Mouse (Mus musculus): ENCODE measurements around the gene Alox8. TPM values are rescaled to one million over a fixed set of nuclear protein-coding genes. Genes with fewer than 3 reads are reported as not detected.

The Alox8 gene
- total RNA-seq (2021): 1 to 10 TPM; 7.5 to 8.2 TPM
- long read RNA-seq, experiment 1, partial matches to known transcripts: 8 of 14 reads
- long read RNA-seq, experiment 1, other reads (novel, unspliced or antisense): 4 of 14 reads
- long read RNA-seq, experiment 2, partial matches to known transcripts: 4 of 6 reads
- long read RNA-seq, experiment 2, other reads (novel, unspliced or antisense): 2 of 6 reads

DNA sequence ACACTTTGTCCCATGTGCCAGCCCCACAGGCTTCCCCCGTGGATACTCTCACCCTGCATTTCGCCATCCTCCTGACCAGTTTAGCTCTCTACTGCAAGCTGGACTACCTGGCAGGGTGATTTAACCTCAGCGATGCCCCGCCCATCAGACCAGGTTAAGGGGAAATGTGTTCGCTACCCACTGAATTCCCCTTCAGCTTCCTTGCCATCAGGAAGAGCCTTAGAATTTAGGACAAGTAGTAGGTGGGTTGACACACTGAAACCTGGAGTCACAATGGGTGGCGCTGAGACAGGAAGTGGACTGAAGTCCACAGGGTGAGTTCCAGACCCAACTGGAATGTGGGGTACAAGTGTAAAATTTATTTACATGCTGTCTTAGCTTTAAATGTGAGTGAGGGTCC, at the start of gene Alox8:
Alox8 (minus strand) TSS at position 101 of the 400 bp plus-strand sequence.
- DNase-seq (ENCODE audit: low spot score in 2 of 2): no peak
- TF ChIP-seq CTCF (conservative IDR thresholded peaks at IDR 0.05): no peak
- Histone ChIP-seq H3K27ac (peak within 1 kb of the TSS; percentile 39; the same call in 1 of the 2 replicates), H3K4me3 (peak within 1 kb of the TSS; percentile 50)

DNA sequence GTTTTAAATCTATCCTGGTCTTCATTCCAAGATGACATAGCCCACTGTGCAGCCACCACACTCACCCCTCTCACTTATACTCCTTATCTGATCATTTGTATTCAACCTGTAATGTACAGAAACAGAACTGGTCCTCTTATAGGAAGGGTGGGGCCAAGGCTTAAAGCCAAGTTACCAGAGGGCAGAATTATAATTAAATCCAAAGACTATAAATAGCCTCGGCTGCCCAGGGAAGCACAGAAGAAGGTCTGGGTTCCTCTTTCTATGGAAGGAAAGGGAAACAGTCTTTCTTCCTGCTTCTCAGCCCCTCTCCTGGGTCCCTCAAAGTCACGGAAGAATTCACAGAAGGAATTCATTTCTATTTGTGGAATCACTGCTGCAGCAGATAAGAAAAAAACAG, 48.0 kb upstream of the Alox8 start:
- Histone ChIP-seq H3K4me3 (no peak overlapping the region; the same call in 1 of the 2 replicates), H3K27ac (no peak overlapping the region)
- no peak for DNase-seq (ENCODE audit: low spot score in 2 of 2)
- no peak for TF ChIP-seq CTCF (conservative IDR thresholded peaks at IDR 0.05)

GRCm38 (mm10) chr11:69244911-69245310, 47.3 kb upstream of the Alox8 start:
- peak; percentile 83 for TF ChIP-seq CTCF (conservative IDR thresholded peaks at IDR 0.05)
- Histone ChIP-seq H3K27ac (no peak overlapping the region), H3K4me3 (no peak overlapping the region)
- DNase-seq (ENCODE audit: low spot score in 2 of 2): peak; percentile 40 to 78

DNA sequence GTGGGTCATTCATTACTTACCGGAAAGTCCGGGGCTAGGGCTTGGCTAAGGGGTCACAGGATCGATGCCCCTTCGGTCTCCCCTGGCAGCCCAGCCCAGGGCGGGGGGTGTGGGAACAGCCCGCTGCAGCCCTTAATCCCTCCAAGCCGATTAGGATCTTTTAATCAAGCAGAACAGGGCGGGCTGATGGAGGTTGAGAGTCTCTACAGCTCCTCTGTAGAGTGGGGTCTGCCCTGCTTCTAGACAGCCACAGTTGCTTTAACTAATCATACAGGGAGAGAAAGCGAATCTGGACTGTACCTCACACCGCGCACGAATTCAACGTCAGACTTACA, 39.2 kb upstream of the Alox8 start, which contains the start of gene Gucy2e:
Gucy2e (minus strand) TSS at position 111 of the 335 bp plus-strand sequence.
- peak within 1 kb of the TSS; percentile 90 for H3K27ac ChIP-seq
- no peak for DNase-seq (ENCODE audit: low spot score in 2 of 2)
- TF ChIP-seq CTCF (conservative IDR thresholded peaks at IDR 0.05): no peak

DNA sequence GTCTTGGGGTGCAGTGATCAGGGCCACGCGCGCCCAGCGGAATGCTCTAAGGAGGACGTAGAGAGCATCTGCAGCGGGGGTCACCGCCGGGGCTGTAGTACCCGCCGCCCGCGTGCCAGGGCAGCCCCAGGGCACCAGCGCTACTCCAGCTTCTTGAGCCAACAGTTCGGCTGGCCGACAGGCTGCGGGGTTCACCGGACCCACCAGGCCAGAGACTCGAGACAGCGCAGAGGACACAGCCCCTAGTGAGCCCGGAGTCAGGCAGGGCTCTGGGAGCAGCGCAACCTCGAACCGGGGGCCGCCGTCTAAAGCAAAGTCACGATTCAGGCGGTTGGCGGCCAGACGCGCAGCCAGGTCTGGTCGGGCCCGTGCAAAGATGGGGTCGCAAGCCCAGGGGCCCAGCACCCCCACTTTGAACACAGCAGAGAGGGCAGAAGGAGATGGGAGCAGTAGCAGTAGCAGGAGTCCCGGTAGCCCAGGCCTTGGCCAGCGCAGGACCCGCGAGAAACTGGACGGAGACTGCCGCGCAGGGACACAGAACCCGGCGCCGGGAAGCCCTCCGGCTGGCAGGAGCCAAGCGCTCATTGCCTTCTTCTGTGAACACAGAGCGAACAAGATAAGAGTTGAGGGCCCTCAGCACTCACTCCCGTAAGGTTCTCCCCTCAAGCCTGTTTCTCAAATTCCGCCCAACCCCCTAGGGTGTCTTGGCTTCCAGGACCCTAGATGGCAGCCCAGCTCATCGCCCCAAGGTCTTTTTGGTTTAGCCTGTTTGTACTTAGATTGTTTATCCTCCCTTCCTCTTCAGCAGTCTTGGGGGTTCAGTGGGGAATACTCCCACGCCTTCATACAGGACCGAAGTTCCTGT, 38.6 kb upstream of the Alox8 start:
- no peak for TF ChIP-seq CTCF (conservative IDR thresholded peaks at IDR 0.05)
- Histone ChIP-seq H3K27ac (peak overlapping the region; percentile 90), H3K4me3 (peak overlapping the region; percentile 64)
- DNase-seq (ENCODE audit: low spot score in 2 of 2): no peak

More for the DNA sequence above, 39.2 kb upstream of the Alox8 start, which contains the start of gene Gucy2e:
- H3K4me3 ChIP-seq: peak within 1 kb of the TSS; percentile 64

GRCm38 (mm10) chr11:69235285-69236060, 37.8 kb upstream of the Alox8 start:
- Histone ChIP-seq H3K4me3 (peak overlapping the region; percentile 64), H3K27ac (peak overlapping the region; percentile 90)
- DNase-seq (ENCODE audit: low spot score in 2 of 2): peak; percentile 81 to 84
- peak; percentile 59 for TF ChIP-seq CTCF (conservative IDR thresholded peaks at IDR 0.05)

DNA sequence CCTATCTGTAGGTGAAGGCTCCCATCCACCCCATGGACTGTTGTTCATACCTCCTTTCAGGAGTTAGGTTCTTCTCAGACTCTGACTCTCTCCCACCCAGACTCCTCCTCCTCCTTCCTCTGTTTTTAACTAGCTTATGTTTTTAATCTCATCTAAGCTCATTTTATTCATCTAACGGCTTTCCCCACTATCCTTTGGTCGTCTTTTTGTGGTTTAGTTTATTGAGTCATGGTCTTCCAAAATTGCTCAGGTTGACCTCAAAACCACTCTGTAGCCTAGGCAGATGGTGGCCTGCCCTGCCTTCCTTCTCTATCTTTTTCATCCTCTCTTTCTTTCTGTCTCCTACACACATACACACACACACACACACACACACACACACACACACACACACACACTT, 35.5 kb upstream of the Alox8 start:
- H3K27ac ChIP-seq: no peak overlapping the region
- no peak for TF ChIP-seq CTCF (conservative IDR thresholded peaks at IDR 0.05)
- no peak overlapping the region for H3K4me3 ChIP-seq
- DNase-seq (ENCODE audit: low spot score in 2 of 2): no peak

DNA sequence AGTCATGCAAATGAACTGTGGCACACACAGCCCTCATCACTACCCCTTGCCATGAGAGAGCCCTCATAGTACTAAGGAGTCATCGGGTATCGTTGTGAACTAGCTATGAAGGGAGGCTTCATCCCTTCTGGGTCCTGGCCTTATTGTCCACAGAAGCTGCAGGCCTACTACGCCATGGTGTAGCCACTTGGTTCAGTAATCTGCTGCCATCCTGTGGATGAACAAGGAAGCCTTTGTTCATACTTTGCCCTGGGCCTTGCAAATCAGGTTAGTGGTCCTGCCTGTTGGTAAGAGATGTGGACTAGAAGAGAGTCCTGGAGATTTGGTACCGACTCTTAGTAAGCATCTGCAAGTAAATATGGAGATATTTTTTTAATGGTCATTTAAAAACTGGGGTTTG, 32.8 kb upstream of the Alox8 start:
- H3K27ac ChIP-seq: no peak overlapping the region
- DNase-seq (ENCODE audit: low spot score in 2 of 2): no peak
- no peak overlapping the region for H3K4me3 ChIP-seq
- peak; percentile 69 for TF ChIP-seq CTCF (conservative IDR thresholded peaks at IDR 0.05)

DNA sequence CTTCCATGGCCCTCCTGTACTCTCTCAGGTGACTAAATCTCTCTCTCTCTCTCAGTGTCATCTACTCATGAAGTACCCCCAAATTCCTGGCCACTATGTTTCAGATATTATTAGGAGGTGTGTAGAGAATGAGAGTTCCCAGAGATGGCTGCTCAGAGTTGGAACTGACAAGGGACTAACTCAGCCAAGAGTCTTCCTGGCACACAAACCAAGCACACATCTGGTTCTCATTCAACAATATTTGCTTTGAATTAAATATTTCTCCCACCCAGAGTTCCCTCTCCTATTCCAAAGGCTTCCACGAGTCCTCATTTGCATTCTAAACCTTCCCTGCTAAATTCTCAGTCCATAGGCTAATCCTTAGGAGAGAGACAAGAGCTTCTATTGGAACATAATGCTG, 28.1 kb upstream of the Alox8 start:
- Histone ChIP-seq H3K4me3 (no peak overlapping the region), H3K27ac (no peak overlapping the region)
- DNase-seq (ENCODE audit: low spot score in 2 of 2): no peak
- TF ChIP-seq CTCF (conservative IDR thresholded peaks at IDR 0.05): no peak

- H3K27ac ChIP-seq: peak overlapping the region; percentile 58; the same call in 1 of the 2 replicates
- TF ChIP-seq CTCF (conservative IDR thresholded peaks at IDR 0.05): no peak
- H3K4me3 ChIP-seq: no peak overlapping the region
- DNase-seq (ENCODE audit: low spot score in 2 of 2): no peak
Measured at GRCm38 (mm10) chr11:69223101-69223500, 25.5 kb upstream of the Alox8 start.

GRCm38 (mm10) chr11:69221070-69221469, 23.4 kb upstream of the Alox8 start:
- DNase-seq (ENCODE audit: low spot score in 2 of 2): no peak
- H3K27ac ChIP-seq: no peak overlapping the region
- TF ChIP-seq CTCF (conservative IDR thresholded peaks at IDR 0.05): no peak
- no peak overlapping the region for H3K4me3 ChIP-seq

- TF ChIP-seq CTCF (conservative IDR thresholded peaks at IDR 0.05): no peak
Measured at GRCm38 (mm10) chr11:69218661-69219060, 21.0 kb upstream of the Alox8 start.

GRCm38 (mm10) chr11:69217411-69217810, 19.8 kb upstream of the Alox8 start:
- no peak for DNase-seq (ENCODE audit: low spot score in 2 of 2)
- no peak overlapping the region for H3K27ac ChIP-seq
- TF ChIP-seq CTCF (conservative IDR thresholded peaks at IDR 0.05): no peak
- no peak overlapping the region for H3K4me3 ChIP-seq

More at GRCm38 (mm10) chr11:69218661-69219060, 21.0 kb upstream of the Alox8 start:
- Histone ChIP-seq H3K27ac (no peak overlapping the region), H3K4me3 (no peak overlapping the region)
- DNase-seq (ENCODE audit: low spot score in 2 of 2): no peak
